Mouse (Mus musculus) lung, postnatal 25 days (tissue): ENCODE measurements around the gene Sarm1.

ENCODE experiments used
- DNase-seq: peaks from one replicate; pipeline ENCODE4 v3.0.0; 2022; ENCODE audit warnings: low spot score

Gene Sarm1

GRCm38 (mm10) chr11:78512025-78512957 is 14.7 kb upstream of the Sarm1 start, which contains the start of the genes Tmem199 and Poldip2:
Tmem199 (minus strand) TSS chr11:78512172.
Poldip2 (plus strand) TSS chr11:78512193.
- DNase-seq = peak; percentile 92

DNA sequence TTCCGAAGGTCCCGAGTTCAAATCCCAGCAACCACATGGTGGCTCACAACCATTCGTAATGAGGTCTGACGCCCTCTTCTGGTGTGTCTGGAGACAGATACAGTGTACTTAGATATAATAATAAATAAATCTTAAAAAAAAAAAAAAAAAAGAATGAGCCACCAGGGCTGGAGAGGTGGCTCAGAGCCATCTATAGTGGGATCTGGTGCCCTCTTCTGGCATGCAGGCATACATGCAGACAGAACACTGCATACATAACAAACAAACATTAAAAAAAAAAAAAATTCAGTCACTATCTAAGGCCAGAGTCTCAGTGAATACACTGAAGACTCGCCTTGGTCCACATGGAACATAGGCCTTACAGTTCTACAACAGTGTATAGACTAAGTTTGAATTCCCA is 11.6 kb upstream of the Sarm1 start:
- no peak for DNase-seq

DNA sequence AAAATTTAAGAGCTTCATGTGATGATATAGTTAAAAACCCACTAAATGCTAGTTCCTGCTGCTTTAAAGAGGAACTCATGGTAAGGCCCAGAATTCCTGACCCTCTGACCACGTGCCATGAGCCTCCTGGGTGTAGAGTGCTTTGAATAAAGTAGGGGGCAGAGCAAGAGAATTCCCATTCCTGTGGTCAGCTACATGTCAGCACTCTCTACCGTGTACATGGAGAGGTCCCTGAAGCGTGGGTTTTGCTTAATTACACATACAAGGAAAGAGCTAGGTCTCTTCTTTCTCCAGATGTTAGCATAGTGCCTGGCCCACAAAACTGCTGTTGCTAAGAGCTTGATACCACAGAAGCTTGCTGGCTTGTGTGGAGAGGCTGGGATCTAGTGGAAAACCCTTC is 7.9 kb upstream of the Sarm1 start:
- no peak for DNase-seq

DNA sequence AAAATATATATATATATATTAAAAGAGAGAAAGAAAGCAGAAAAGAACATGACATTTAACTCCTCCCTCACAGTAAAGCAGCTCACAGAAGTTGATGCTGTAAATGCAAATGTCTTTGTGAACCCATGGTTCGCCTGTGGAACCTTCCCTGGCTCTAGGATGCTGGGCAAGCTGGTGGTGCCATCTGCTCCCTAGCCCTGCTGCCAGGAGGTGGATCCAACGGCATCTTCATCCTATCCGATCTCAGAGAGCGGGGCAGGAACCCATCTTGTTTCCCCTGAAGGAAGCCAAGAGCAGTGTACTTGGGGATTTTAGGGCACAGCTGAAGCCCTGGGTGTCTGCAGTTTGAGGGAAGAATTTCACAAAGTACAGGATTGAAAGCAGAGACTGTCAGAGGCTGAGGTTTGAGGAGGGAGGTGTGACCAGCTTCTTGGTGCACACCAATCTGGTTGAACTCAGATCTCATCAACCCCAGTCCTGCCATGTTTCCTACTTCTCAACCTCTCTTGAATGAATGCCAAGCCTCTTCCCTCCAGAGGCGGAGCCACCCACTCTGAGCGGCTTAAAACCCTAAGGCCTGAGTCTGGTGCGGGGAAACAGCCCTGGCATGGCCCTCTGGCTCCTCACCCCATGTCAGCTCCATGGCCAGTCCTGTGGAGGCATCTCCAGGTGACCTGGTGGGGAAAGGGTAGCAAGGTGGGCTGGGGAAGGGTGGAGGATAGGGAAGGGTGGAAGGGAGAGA is 5.5 kb upstream of the Sarm1 start, which contains the start of gene Sebox:
Sebox (plus strand) TSS at position 539 of the 742 bp plus-strand sequence.
- DNase-seq = no peak

DNA sequence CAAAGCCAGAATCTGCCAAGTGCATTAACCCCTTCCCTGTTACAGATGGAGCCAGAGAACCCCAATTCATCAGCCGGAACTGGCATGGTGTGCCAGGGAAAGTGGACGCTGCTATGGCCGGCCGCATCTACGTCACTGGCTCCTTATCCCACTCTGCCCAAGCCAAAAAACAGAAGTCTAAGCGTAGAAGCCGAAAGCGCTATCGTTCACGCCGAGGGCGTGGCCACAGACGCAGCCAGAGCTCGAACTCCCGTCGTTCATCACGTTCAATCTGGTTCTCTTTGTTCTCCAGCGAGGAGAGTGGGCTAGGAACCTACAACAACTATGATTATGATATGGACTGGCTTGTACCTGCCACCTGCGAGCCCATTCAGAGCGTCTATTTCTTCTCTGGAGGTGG is 4.0 kb upstream of the Sarm1 start:
- no peak for DNase-seq

- no peak for DNase-seq
Observed at GRCm38 (mm10) chr11:78500623-78501202, 3.2 kb upstream of the Sarm1 start.

DNA sequence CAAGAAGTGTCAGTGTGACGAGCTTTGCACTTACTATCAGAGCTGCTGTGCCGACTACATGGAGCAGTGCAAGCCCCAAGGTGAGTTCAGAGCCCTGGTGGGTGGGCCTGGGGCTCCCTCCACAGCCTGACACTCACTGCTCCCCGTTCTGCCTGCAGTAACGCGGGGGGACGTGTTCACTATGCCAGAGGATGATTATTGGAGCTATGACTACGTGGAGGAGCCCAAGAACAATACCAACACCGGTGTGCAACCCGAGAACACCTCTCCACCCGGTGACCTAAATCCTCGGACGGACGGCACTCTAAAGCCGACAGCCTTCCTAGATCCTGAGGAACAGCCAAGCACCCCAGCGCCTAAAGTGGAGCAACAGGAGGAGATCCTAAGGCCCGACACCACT is 2.0 kb upstream of the Sarm1 start:
- no peak for DNase-seq

- DNase-seq = no peak
Observed at GRCm38 (mm10) chr11:78499004-78499403, 1.4 kb upstream of the Sarm1 start, which contains the start of gene Vtn. Vtn (plus strand) TSS chr11:78499091.

DNA sequence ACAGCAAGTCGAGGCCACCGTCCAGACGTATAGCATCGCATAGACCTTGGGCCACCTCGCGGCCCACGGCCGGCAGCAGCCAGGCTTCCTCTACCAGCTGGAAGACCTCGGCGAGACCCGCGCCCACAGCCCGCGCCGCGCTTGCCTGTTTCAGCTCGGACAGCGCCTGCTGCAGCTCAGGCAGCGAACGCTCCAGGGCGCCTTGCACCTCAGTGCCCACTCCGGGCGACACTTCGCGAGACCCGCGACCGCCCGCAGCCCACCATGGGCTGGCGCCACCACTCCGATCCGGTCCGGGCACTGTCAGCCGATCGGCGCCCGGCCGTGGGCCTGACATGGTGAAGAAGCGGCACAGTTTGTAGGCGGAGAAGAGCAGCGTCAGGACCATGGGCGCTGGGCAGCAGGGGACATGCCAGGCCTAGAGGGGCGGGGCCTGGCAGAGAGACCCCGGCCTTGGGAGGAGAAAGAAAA is 448 bp downstream of the Sarm1 start:
- no peak for DNase-seq

GRCm38 (mm10) chr11:78495904-78496303 is 1.6 kb downstream of the Sarm1 start:
- DNase-seq = peak; percentile 7

- no peak for DNase-seq
Observed at GRCm38 (mm10) chr11:78490781-78491241, 6.7 kb downstream of the Sarm1 start.

DNA sequence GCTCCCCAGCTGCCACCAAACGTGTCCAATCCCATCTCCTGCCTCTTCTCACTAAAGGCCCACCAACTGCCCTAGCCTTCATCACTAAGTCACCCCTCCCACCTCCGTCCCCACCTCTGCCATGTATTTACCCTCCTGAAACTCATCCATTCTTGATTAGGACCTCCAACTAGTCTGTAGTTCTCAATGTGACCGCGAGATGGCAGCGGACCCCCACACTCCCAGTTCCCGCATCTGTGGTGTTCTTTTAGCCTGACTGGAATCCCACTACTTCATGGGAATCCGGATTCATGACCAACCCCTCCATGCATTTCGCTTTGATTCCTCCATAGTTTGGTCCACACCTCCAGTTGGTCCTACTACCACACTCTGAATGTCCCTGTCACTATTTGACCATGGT is 9.4 kb downstream of the Sarm1 start:
- DNase-seq = peak; percentile 70

DNA sequence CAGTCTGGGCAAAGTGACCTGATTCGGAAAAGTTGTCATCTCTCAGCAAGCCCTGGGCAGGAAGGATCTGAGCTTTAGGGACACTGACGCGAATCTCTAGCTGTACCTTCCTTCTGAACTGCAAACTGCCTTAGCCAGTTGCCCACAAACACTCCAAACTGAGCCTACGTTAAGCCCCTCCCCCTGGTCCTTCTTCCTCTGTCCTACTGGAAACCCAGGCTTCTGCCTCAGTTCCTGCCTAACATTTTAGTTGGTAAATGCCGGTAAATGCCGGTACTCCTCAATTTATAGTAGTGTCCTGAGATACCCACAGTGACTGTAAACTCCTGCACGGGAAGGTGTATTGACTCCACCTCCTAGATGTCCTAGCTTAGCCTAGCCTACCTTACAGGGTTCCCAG is 13.9 kb downstream of the Sarm1 start:
- no peak for DNase-seq

DNA sequence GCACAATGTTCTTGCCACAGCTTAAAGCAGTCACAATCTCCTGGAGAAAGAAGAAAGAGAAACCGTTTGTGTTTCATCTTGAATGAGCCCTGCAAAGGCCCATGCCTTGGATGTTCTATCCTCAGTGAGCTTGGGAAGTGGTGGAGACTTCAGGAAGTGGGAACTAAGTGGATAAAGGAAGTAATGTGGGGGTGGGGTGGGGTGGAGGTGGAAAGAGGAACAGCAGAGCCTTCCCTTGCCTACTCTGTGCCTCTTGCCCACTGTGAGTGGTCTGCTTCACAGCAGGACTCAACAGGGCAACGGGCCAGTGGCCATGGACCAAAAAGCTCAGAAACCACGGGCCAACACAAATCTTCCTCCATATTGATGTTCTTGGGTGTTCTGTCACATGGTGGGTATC is 22.3 kb downstream of the Sarm1 start:
- DNase-seq = no peak

- no peak for DNase-seq
Observed at GRCm38 (mm10) chr11:78471326-78472103, 26.0 kb downstream of the Sarm1 start.

GRCm38 (mm10) chr11:78467932-78468331 is 29.6 kb downstream of the Sarm1 start:
- DNase-seq = no peak

DNA sequence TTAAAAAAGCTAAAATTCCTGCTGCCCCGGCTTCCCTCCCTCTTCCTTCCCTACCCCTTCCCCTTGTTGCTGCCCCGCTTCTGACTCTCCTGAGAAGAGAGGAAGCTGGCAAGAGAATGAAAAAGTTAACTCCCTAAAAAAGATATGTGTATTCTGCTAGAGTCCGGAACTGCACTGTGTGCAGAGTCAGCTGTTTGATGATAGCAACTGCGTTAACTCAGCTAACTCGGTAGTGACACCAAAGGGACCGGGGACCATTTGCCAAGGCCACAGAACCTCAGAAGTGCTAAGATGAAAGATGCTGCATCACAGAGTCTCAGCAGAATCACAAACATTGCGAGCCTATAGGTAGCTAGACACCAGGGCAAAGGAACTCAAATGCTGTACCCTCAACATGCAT is 30.0 kb downstream of the Sarm1 start:
- DNase-seq = no peak

DNA sequence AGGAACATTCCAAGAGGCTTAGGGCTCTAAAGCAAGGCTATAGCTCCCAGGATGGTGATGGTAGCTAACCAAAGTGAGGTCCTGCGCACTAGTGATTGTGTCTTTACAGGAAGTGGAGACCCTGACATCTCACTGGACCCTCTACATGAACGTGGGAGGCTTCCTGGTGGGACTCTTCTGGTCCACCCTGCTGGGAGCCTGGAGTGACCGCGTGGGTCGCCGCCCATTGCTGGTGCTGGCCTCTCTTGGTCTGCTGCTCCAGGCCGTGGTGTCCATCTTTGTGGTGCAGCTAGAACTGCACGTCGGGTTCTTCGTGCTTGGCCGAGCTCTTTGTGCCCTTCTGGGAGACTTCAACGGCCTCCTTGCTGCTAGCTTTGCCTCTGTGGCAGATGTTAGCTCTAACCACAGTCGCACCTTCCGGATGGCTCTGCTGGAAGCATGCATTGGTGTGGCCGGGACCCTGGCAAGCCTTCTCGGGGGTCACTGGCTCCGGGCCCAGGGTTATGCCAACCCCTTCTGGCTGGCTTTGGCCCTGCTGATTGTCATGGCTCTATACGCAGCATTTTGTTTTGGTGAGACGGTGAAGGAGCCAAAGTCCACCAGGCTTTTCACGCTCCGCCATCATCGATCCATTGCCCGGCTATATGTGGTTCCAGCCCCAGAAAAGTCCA is 31.2 kb downstream of the Sarm1 start:
- no peak for DNase-seq

- DNase-seq = peak; percentile 80
Observed at GRCm38 (mm10) chr11:78465568-78466180, 31.9 kb downstream of the Sarm1 start, which contains the start of gene Slc46a1. Slc46a1 (plus strand) TSS chr11:78465697.

GRCm38 (mm10) chr11:78465116-78465515 is 32.4 kb downstream of the Sarm1 start:
- DNase-seq = no peak
